In the genomic region with DNA sequence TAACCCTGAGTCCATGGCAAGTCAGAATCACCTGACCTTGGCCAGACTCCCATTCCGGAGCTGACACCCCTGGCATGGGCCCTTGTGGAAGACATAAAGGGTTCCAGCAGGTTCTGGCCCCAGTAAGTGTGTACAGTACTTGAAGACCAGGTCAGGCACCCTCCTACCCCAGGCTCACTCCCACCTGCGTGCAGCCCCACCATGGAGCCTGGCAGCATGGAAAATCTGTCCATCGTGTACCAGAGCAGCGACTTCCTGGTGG, we compare ENCODE assay signal across 8 mouse cellular contexts. TPM values are rescaled to one million over a fixed set of nuclear protein-coding genes. Genes with fewer than 3 reads are reported as not detected.
DNase-seq lines count a peak whose midpoint lies in the region; ATAC-seq and TF ChIP-seq lines count a peak whose summit lies in the region.

No protein-coding gene starts in this region.

- no peak for TF ChIP-seq CTCF in MEL (IDR thresholded peaks at IDR 0.05 in 2 of 3, conservative IDR thresholded peaks at IDR 0.05 in 1 of 3; ENCODE audit: control insufficient read depth in 1 of 3, insufficient read depth in 1 of 3, low read depth in 2 of 3, low read length in 3 of 3, poor library complexity in 1 of 3, severe bottlenecking in 1 of 3)
- TF ChIP-seq CTCF in forebrain, postnatal 0 days (IDR thresholded peaks at IDR 0.05; ENCODE audit: low read depth) = no peak

- peaks cover 8% of the 10 kb centered on the region for H3K79me2 ChIP-seq in MEL (ENCODE audit: control insufficient read depth, insufficient read depth, low read length, poor library complexity)

- 17% methylated on average over 4 of the region's 4 CpGs for WGBS in heart, embryonic 15.5 days
- 19% methylated on average over 4 of the region's 4 CpGs for WGBS in forebrain, postnatal 0 days

- H3K4me3 ChIP-seq in heart, embryonic 15.5 days = peak overlapping the region; percentile 63
- peak overlapping the region; percentile 73 to 81 for H3K4me3 ChIP-seq in MEL (ENCODE audit: control insufficient read depth in 1 of 2, insufficient read depth in 1 of 2, low read depth in 2 of 2, low read length in 2 of 2)
- peak overlapping the region; percentile 67 for H3K4me3 ChIP-seq in forebrain, postnatal 0 days (ENCODE audit: low read depth, low read length)

- H3K27ac ChIP-seq in heart, embryonic 15.5 days = no peak overlapping the region
- no peak overlapping the region for H3K27ac ChIP-seq in MEL (ENCODE audit: control insufficient read depth, low read depth, low read length)
- H3K27ac ChIP-seq in forebrain, postnatal 0 days (ENCODE audit: low read depth, low read length) = peak overlapping the region; percentile 62; the same call in 1 of the 2 replicates

- no peak for TF ChIP-seq RAD21 in MEL (IDR thresholded peaks at IDR 0.05; ENCODE audit: low read depth, low read length)

- no peaks in the 10 kb centered on the region for H3K9me3 ChIP-seq in heart, embryonic 15.5 days (replicated peaks)
- H3K9me3 ChIP-seq in MEL (replicated peaks; ENCODE audit: insufficient read depth, low read length) = no peaks in the 10 kb centered on the region
- H3K9me3 ChIP-seq in forebrain, postnatal 0 days (ENCODE audit: low read length) = no peaks in the 10 kb centered on the region

- H3K9ac ChIP-seq in heart, embryonic 15.5 days = peak overlapping the region; percentile 77
- peak overlapping the region; percentile 73 for H3K9ac ChIP-seq in MEL (ENCODE audit: control insufficient read depth, low read depth, low read length, poor library complexity, severe bottlenecking)
- H3K9ac ChIP-seq in forebrain, postnatal 0 days = peak overlapping the region; percentile 61

- H3K4me2 ChIP-seq in heart, embryonic 15.5 days = peak overlapping the region; percentile 85
- H3K4me2 ChIP-seq in forebrain, postnatal 0 days (ENCODE audit: low read depth) = peak overlapping the region; percentile 94

- ATAC-seq in heart, embryonic 15.5 days (replicated peaks; ENCODE audit: insufficient number of reproducible peaks, insufficient read depth, low FRiP score, low read depth) = no peak
- no peak for ATAC-seq in forebrain, postnatal 0 days

- H3K4me1 ChIP-seq in heart, embryonic 15.5 days (replicated peaks) = peaks cover 22% of the 10 kb centered on the region
- H3K4me1 ChIP-seq in MEL (ENCODE audit: control insufficient read depth in 1 of 2, insufficient read depth in 2 of 2, low read length in 2 of 2) = peaks cover 0 to 16% of the 10 kb centered on the region in 2 experiments; a peak in 2 of 4 replicates
- peaks cover 13% of the 10 kb centered on the region; the same call in 1 of the 2 replicates for H3K4me1 ChIP-seq in forebrain, postnatal 0 days (ENCODE audit: insufficient read depth)

- no peaks in the 10 kb centered on the region; the same call in 1 of the 2 replicates for H3K36me3 ChIP-seq in heart, embryonic 15.5 days
- H3K36me3 ChIP-seq in MEL (ENCODE audit: control insufficient read depth in 1 of 2, insufficient read depth in 2 of 2, low read length in 2 of 2) = no peaks in the 10 kb centered on the region
- peaks cover 15% of the 10 kb centered on the region; the same call in 1 of the 2 replicates for H3K36me3 ChIP-seq in forebrain, postnatal 0 days (ENCODE audit: insufficient read depth)

- H3K27me3 ChIP-seq in heart, embryonic 15.5 days = no peaks in the 10 kb centered on the region
- H3K27me3 ChIP-seq in MEL (ENCODE audit: control insufficient read depth in 1 of 2, insufficient read depth in 2 of 2, low read length in 2 of 2) = no peaks in the 10 kb centered on the region
- H3K27me3 ChIP-seq in forebrain, postnatal 0 days (ENCODE audit: insufficient read depth, low read length) = no peaks in the 10 kb centered on the region

- no peak for TF ChIP-seq EP300 in MEL (IDR thresholded peaks at IDR 0.05; ENCODE audit: low read depth in 1 of 2, low read length in 2 of 2)

- intact Hi-C loops in heart, postnatal 10 days (cut with DNase I) = no loop called here
- intact Hi-C loops in left cerebral cortex, postnatal 36 days (cut with DNase I) = no loop called here

- no peak for DNase-seq in heart, postnatal 10 days
- no peak for DNase-seq in MEL (ENCODE audit: low read depth, low spot score)
- no peak for DNase-seq in forebrain, postnatal 0 days
- DNase-seq in lung, postnatal 14 days = peak; percentile 16
- DNase-seq in left cerebral cortex, postnatal 36 days (ENCODE audit: low spot score in 2 of 2) = no peak
- no peak for DNase-seq in urinary bladder, adult 18-20 months (ENCODE audit: low spot score in 2 of 2)
- DNase-seq in retina, embryonic 14.5 days (ENCODE audit: low spot score) = no peak

- no peak for TF ChIP-seq POLR2A in MEL (IDR thresholded peaks at IDR 0.05; ENCODE audit: control insufficient read depth in 1 of 2, insufficient read depth in 1 of 2, low read depth in 1 of 2, low read length in 2 of 2, poor library complexity in 1 of 2)

TF ChIP-seq in MEL, 35 proteins besides CTCF, POLR2A, EP300 and RAD21:
- TF ChIP-seq BHLHE40 (IDR thresholded peaks at IDR 0.05; ENCODE audit: borderline replicate concordance, low read depth, low read length) (no peak), POLR2AphosphoS5 (IDR thresholded peaks at IDR 0.05; ENCODE audit: borderline replicate concordance, low read depth, low read length) (no peak), KAT2A (conservative IDR thresholded peaks at IDR 0.05; ENCODE audit: low read depth, low read length) (no peak), TCF12 (IDR thresholded peaks at IDR 0.05; ENCODE audit: low read depth, low read length) (no peak), GABPA (IDR thresholded peaks at IDR 0.05; ENCODE audit: low read depth, low read length) (no peak)
TF ChIP-seq in MEL: peak in this region for 0.

RNA-seq across cellular contexts. Expression of gene Rpusd1, which starts 0.5 kb away (rescaled TPM):
- polyA plus RNA-seq in heart, embryonic 15.5 days (2015; fragmentation: Nextera tagmentation; extraction: Ambion mirVana) = 10.7 and 15.3 TPM in 2 replicates
- 1 to 10 TPM; 4.6 to 5.7 TPM for total RNA-seq in heart, postnatal 10 days (2021)
- total RNA-seq in MEL (2012; rRNA removed) = 7.3 and 8.2 TPM in 2 replicates
- polyA plus RNA-seq in MEL (2012; ENCODE audit: insufficient read depth in 1 of 2, insufficient read length in 2 of 2, low read depth in 1 of 2, low replicate concordance in 2 of 2, missing spikeins in 1 of 2) = 10 to 100 TPM in 1 of 2 experiments, not detected in 1; 23.9 TPM
- 6.5 and 8.0 TPM in 2 replicates for total RNA-seq in forebrain, postnatal 0 days (2014; rRNA removed)
- 30.0 and 30.7 TPM in 2 replicates for polyA plus RNA-seq in forebrain, postnatal 0 days (2015; fragmentation: Nextera tagmentation; extraction: Ambion mirVana)
- 10 to 100 TPM; 49.5 to 58.9 TPM for total RNA-seq in left cerebral cortex, postnatal 36 days (2021)

RNA-seq across cellular contexts. Expression of gene Chtf18, which starts 0.7 kb away (rescaled TPM):
- 11.8 and 17.7 TPM in 2 replicates for polyA plus RNA-seq in heart, embryonic 15.5 days (2015; fragmentation: Nextera tagmentation; extraction: Ambion mirVana)
- 1 to 10 TPM; 4.2 to 5.1 TPM for total RNA-seq in heart, postnatal 10 days (2021)
- total RNA-seq in MEL (2012; rRNA removed) = 29.9 and 35.5 TPM in 2 replicates
- 10 to 100 TPM in 1 of 2 experiments, not detected in 1; 71.1 TPM for polyA plus RNA-seq in MEL (2012; ENCODE audit: insufficient read depth in 1 of 2, insufficient read length in 2 of 2, low read depth in 1 of 2, low replicate concordance in 2 of 2, missing spikeins in 1 of 2)
- total RNA-seq in forebrain, postnatal 0 days (2014; rRNA removed) = 2.2 and 3.7 TPM in 2 replicates
- 2.3 and 3.3 TPM in 2 replicates for polyA plus RNA-seq in forebrain, postnatal 0 days (2015; fragmentation: Nextera tagmentation; extraction: Ambion mirVana)
- 1 to 10 TPM; 2.9 to 3.7 TPM for total RNA-seq in left cerebral cortex, postnatal 36 days (2021)

RNA-seq across cellular contexts. Expression of gene Mslnl, which starts 7.9 kb away (rescaled TPM):
- 0.13 TPM in 1 of 2 replicates, not detected in the other for polyA plus RNA-seq in heart, embryonic 15.5 days (2015; fragmentation: Nextera tagmentation; extraction: Ambion mirVana)
- total RNA-seq in heart, postnatal 10 days (2021) = not detected
- 0.08 TPM in 1 of 2 replicates, not detected in the other for total RNA-seq in MEL (2012; rRNA removed)
- polyA plus RNA-seq in MEL (2012; ENCODE audit: insufficient read depth in 1 of 2, insufficient read length in 2 of 2, low read depth in 1 of 2, low replicate concordance in 2 of 2, missing spikeins in 1 of 2) = under 1 TPM in 1 of 2 experiments, not detected in 1; 0.08 TPM
- total RNA-seq in forebrain, postnatal 0 days (2014; rRNA removed) = 0.10 TPM in 1 of 2 replicates, not detected in the other
- not detected in 2 replicates for polyA plus RNA-seq in forebrain, postnatal 0 days (2015; fragmentation: Nextera tagmentation; extraction: Ambion mirVana)
- under 1 TPM; 0.35 to 0.39 TPM for total RNA-seq in left cerebral cortex, postnatal 36 days (2021)

RNA-seq across cellular contexts. Expression of gene Gng13, which starts 11.0 kb away (rescaled TPM):
- polyA plus RNA-seq in heart, embryonic 15.5 days (2015; fragmentation: Nextera tagmentation; extraction: Ambion mirVana) = 1.0 and 2.0 TPM in 2 replicates
- total RNA-seq in heart, postnatal 10 days (2021) = 1 to 10 TPM in 1 of 2 experiments, under 1 TPM in 1; 0.38 to 1.9 TPM
- total RNA-seq in MEL (2012; rRNA removed) = 3.1 and 3.9 TPM in 2 replicates
- under 1 TPM in 1 of 2 experiments, not detected in 1; 0.13 TPM for polyA plus RNA-seq in MEL (2012; ENCODE audit: insufficient read depth in 1 of 2, insufficient read length in 2 of 2, low read depth in 1 of 2, low replicate concordance in 2 of 2, missing spikeins in 1 of 2)
- 8.2 and 23.2 TPM in 2 replicates for total RNA-seq in forebrain, postnatal 0 days (2014; rRNA removed)
- polyA plus RNA-seq in forebrain, postnatal 0 days (2015; fragmentation: Nextera tagmentation; extraction: Ambion mirVana) = 17.0 and 24.5 TPM in 2 replicates
- total RNA-seq in left cerebral cortex, postnatal 36 days (2021) = 100 to 1,000 TPM; 154 to 195 TPM

RNA-seq across cellular contexts. Expression of gene Msln, which starts 26.2 kb away (rescaled TPM):
- polyA plus RNA-seq in heart, embryonic 15.5 days (2015; fragmentation: Nextera tagmentation; extraction: Ambion mirVana) = 38.7 and 42.7 TPM in 2 replicates
- total RNA-seq in heart, postnatal 10 days (2021) = 10 to 100 TPM; 38.5 to 40.6 TPM
- total RNA-seq in MEL (2012; rRNA removed) = not detected in 2 replicates
- not detected for polyA plus RNA-seq in MEL (2012; ENCODE audit: insufficient read depth in 1 of 2, insufficient read length in 2 of 2, low read depth in 1 of 2, low replicate concordance in 2 of 2, missing spikeins in 1 of 2)
- 2.1 and 4.0 TPM in 2 replicates for total RNA-seq in forebrain, postnatal 0 days (2014; rRNA removed)
- 0.97 and 1.3 TPM in 2 replicates for polyA plus RNA-seq in forebrain, postnatal 0 days (2015; fragmentation: Nextera tagmentation; extraction: Ambion mirVana)
- total RNA-seq in left cerebral cortex, postnatal 36 days (2021) = 1 to 10 TPM; 1.5 to 4.7 TPM
